Mouse (Mus musculus) ES-E14 (cell line): ENCODE measurements at regions not wholly inside any gene's neighbourhood (a gene's known extent, or its start where the extent isn't known, plus 50 kb on each side); places are given as distances from the start of the nearest gene placed in this dataset.

Source experiments
- CHD2 ChIP-seq: IDR thresholded peaks from 2 replicates; pipeline ENCODE4 v1.6.1; 2014; ENCODE audit warnings: mild to moderate bottlenecking, low read depth, low read length, inconsistent platforms
- HCFC1 ChIP-seq: IDR thresholded peaks from 2 replicates; pipeline ENCODE4 v1.6.1; 2012; ENCODE audit warnings: low read length, inconsistent platforms, borderline replicate concordance; ENCODE audit not compliant: insufficient read depth
- MAFK ChIP-seq: IDR thresholded peaks from 2 replicates; pipeline ENCODE4 v1.6.1; 2014; ENCODE audit warnings: mild to moderate bottlenecking, low read depth, low read length, inconsistent platforms; ENCODE audit not compliant: insufficient read depth
- ZC3H11A ChIP-seq: IDR thresholded peaks from 2 replicates; pipeline ENCODE4 v1.6.1; 2012; ENCODE audit warnings: low read depth, mild to moderate bottlenecking, inconsistent platforms, low read length, borderline replicate concordance

DNA sequence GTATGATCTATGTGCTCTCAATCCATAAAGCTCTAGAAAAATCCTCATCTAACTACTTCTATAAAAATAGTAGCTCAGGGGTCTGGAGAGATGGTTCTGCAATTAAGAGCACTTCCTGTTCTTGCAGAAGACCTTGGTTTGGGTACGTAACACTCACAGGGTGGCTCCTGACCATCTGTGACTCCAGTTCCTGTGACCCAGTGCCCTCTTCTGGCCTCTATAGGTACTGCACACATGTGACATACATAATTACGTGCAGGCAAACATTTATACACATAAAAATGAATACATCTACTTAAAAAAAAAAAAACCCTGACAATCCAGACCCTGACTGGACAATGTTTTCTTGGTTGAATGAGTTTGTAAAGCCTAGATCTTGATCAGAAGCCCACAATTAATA, 347.2 kb upstream of the Tmpo start:
- TF ChIP-seq ZC3H11A (peak; percentile 84), CHD2 (no peak), HCFC1 (no peak), MAFK (no peak)
